In genomic region chr3:96160803-96161516, GRCm38 (mm10) we compare ENCODE assay signal across 8 mouse cellular contexts. TPM values are rescaled to one million over a fixed set of nuclear protein-coding genes. Genes with fewer than 3 reads are reported as not detected.
DNase-seq lines count a peak whose midpoint lies in the region; ATAC-seq and TF ChIP-seq lines count a peak whose summit lies in the region.

No protein-coding gene starts in this region.

- H3K4me2 ChIP-seq in liver, embryonic 14.5 days (ENCODE audit: low read depth) = peak overlapping the region; percentile 56

- H3K4me3 ChIP-seq in spleen, adult 2 months (ENCODE audit: extremely low read depth, insufficient read depth, insufficient read length) = peak overlapping the region; percentile 44; the same call in 1 of the 2 replicates
- H3K4me3 ChIP-seq in liver, embryonic 14.5 days (ENCODE audit: insufficient read depth in 1 of 2, low read depth in 2 of 2, low read length in 2 of 2) = peak overlapping the region; percentile 44 to 52
- peak overlapping the region; percentile 47 for H3K4me3 ChIP-seq in olfactory bulb, adult 2 months (ENCODE audit: insufficient read depth, low read depth, low read length)

- no peak for TF ChIP-seq CTCF in spleen, adult 2 months (IDR thresholded peaks at IDR 0.05; ENCODE audit: extremely low read depth, insufficient read depth, insufficient read length, insufficient replicate concordance)
- no peak for TF ChIP-seq CTCF in liver, embryonic 14.5 days (IDR thresholded peaks at IDR 0.05; ENCODE audit: low read depth)
- no peak for TF ChIP-seq CTCF in olfactory bulb, adult 2 months (IDR thresholded peaks at IDR 0.05; ENCODE audit: insufficient read depth, low read depth, low read length)

- peaks cover 8% of the 10 kb centered on the region; the same call in 1 of the 2 replicates for H3K4me1 ChIP-seq in spleen, adult 2 months (ENCODE audit: control insufficient read depth, insufficient read depth, insufficient read length)
- peaks cover 0 to 12% of the 10 kb centered on the region in 2 experiments; a peak in 2 of 4 replicates for H3K4me1 ChIP-seq in liver, embryonic 14.5 days (replicated peaks; ENCODE audit: control insufficient read depth in 2 of 2, insufficient read depth in 2 of 2, low read length in 1 of 2)
- peaks cover 18% of the 10 kb centered on the region for H3K4me1 ChIP-seq in olfactory bulb, adult 2 months (ENCODE audit: control insufficient read depth, insufficient read depth, low read length)

- H3K9ac ChIP-seq in liver, embryonic 14.5 days (replicated peaks) = no peak overlapping the region

- H3K27ac ChIP-seq in spleen, adult 2 months (ENCODE audit: insufficient read depth, low read length) = no peak overlapping the region
- H3K27ac ChIP-seq in liver, embryonic 14.5 days = peak overlapping the region; percentile 41
- H3K27ac ChIP-seq in olfactory bulb, adult 2 months (ENCODE audit: insufficient read depth, low read depth, low read length) = peak overlapping the region; percentile 98

- no peak for DNase-seq in spleen, adult 2 months (ENCODE audit: low read depth in 1 of 2, low spot score in 2 of 2)
- DNase-seq in spleen, postnatal 36 days (ENCODE audit: low spot score in 2 of 2) = no peak
- DNase-seq in cerebellum, adult 8-10 months = peak; percentile 72
- DNase-seq in heart, adult 18-20 months = peak; percentile 62 to 71
- peak; percentile 92 for DNase-seq in kidney, adult 11 months
- DNase-seq in liver, embryonic 14.5 days (ENCODE audit: low read depth in 3 of 3, low spot score in 3 of 3) = peak; percentile 16 to 24 (median 17)
- DNase-seq in thymus, postnatal 36 days = no peak

- TF ChIP-seq POLR2A in spleen, adult 2 months (IDR thresholded peaks at IDR 0.05; ENCODE audit: low read depth, low read length) = no peak
- no peak for TF ChIP-seq POLR2A in olfactory bulb, adult 2 months (IDR thresholded peaks at IDR 0.05; ENCODE audit: insufficient read depth, low read depth, low read length)

- peak; percentile 53 for ATAC-seq in liver, embryonic 14.5 days (ENCODE audit: insufficient read depth)

- H3K9me3 ChIP-seq in liver, embryonic 14.5 days (ENCODE audit: control insufficient read depth, low read length) = no peaks in the 10 kb centered on the region

- peaks cover 6% of the 10 kb centered on the region; the same call in 1 of the 2 replicates for H3K27me3 ChIP-seq in spleen, adult 2 months (ENCODE audit: control insufficient read depth, insufficient read depth, low read length)
- H3K27me3 ChIP-seq in liver, embryonic 14.5 days (ENCODE audit: control insufficient read depth, insufficient read depth, low read length) = peaks cover 32% of the 10 kb centered on the region

- H3K36me3 ChIP-seq in spleen, adult 2 months (ENCODE audit: control insufficient read depth, insufficient read depth, low read length) = no peaks in the 10 kb centered on the region
- H3K36me3 ChIP-seq in liver, embryonic 14.5 days (replicated peaks; ENCODE audit: control insufficient read depth, insufficient read depth, low read depth) = no peaks in the 10 kb centered on the region

- no peak for TF ChIP-seq EP300 in liver, embryonic 14.5 days (IDR thresholded peaks at IDR 0.05; ENCODE audit: low read depth)

- WGBS in spleen, adult 2 months = 8% methylated on average over 12 of the region's 12 CpGs
- 6% methylated on average over 12 of the region's 12 CpGs for WGBS in liver, embryonic 14.5 days (ENCODE audit: insufficient replicate concordance)
- 3% methylated on average over 12 of the region's 12 CpGs for WGBS in olfactory bulb, adult 2 months

RNA-seq across cellular contexts. Expression of gene Mtmr11, which starts 0.8 kb away (rescaled TPM):
- 2.1 and 2.7 TPM in 2 replicates for polyA plus RNA-seq in spleen, adult 2 months (2012; rRNA removed)
- total RNA-seq in heart, adult 18-20 months (2021) = 1 to 10 TPM; 1.7 to 3.4 TPM
- 2.7 and 2.8 TPM in 2 replicates for polyA plus RNA-seq in liver, embryonic 14.5 days (2012; rRNA removed)
- polyA plus RNA-seq in liver, embryonic 14.5 days (2014; fragmentation: Nextera tagmentation; extraction: Ambion mirVana) = 1.9 and 2.1 TPM in 2 replicates
- polyA plus RNA-seq in olfactory bulb, adult 2 months (2012; ENCODE audit: insufficient read depth, insufficient read length, low replicate concordance, missing spikeins) = not detected in 2 replicates

RNA-seq across cellular contexts. Expression of gene Sf3b4, which starts 11.2 kb away (rescaled TPM):
- polyA plus RNA-seq in spleen, adult 2 months (2012; rRNA removed) = 62.2 and 91.8 TPM in 2 replicates
- 10 to 100 TPM; 15.4 to 18.7 TPM for total RNA-seq in heart, adult 18-20 months (2021)
- polyA plus RNA-seq in liver, embryonic 14.5 days (2012; rRNA removed) = 48.2 and 54.2 TPM in 2 replicates
- 75.4 and 83.8 TPM in 2 replicates for polyA plus RNA-seq in liver, embryonic 14.5 days (2014; fragmentation: Nextera tagmentation; extraction: Ambion mirVana)
- polyA plus RNA-seq in olfactory bulb, adult 2 months (2012; ENCODE audit: insufficient read depth, insufficient read length, low replicate concordance, missing spikeins) = not detected in 2 replicates

RNA-seq across cellular contexts. Expression of gene Sv2a, which starts 20.0 kb away (rescaled TPM):
- polyA plus RNA-seq in spleen, adult 2 months (2012; rRNA removed) = 2.0 and 3.5 TPM in 2 replicates
- total RNA-seq in heart, adult 18-20 months (2021) = 1 to 10 TPM; 1.8 to 2.1 TPM
- 0.39 and 0.48 TPM in 2 replicates for polyA plus RNA-seq in liver, embryonic 14.5 days (2012; rRNA removed)
- polyA plus RNA-seq in liver, embryonic 14.5 days (2014; fragmentation: Nextera tagmentation; extraction: Ambion mirVana) = 0.10 and 0.39 TPM in 2 replicates
- 106 TPM in 1 of 2 replicates, not detected in the other for polyA plus RNA-seq in olfactory bulb, adult 2 months (2012; ENCODE audit: insufficient read depth, insufficient read length, low replicate concordance, missing spikeins)

RNA-seq across cellular contexts. Expression of gene Otud7b, which starts 56.6 kb away (rescaled TPM):
- polyA plus RNA-seq in spleen, adult 2 months (2012; rRNA removed) = 11.1 and 19.8 TPM in 2 replicates
- 10 to 100 TPM; 50.3 to 57.4 TPM for total RNA-seq in heart, adult 18-20 months (2021)
- 2.8 and 3.5 TPM in 2 replicates for polyA plus RNA-seq in liver, embryonic 14.5 days (2012; rRNA removed)
- polyA plus RNA-seq in liver, embryonic 14.5 days (2014; fragmentation: Nextera tagmentation; extraction: Ambion mirVana) = 5.2 and 8.4 TPM in 2 replicates
- not detected in 2 replicates for polyA plus RNA-seq in olfactory bulb, adult 2 months (2012; ENCODE audit: insufficient read depth, insufficient read length, low replicate concordance, missing spikeins)

RNA-seq across cellular contexts. Expression of gene Bola1, which starts 58.5 kb away (rescaled TPM):
- polyA plus RNA-seq in spleen, adult 2 months (2012; rRNA removed) = 24.6 and 38.8 TPM in 2 replicates
- total RNA-seq in heart, adult 18-20 months (2021) = 10 to 100 TPM; 28.1 to 34.4 TPM
- 32.2 and 34.0 TPM in 2 replicates for polyA plus RNA-seq in liver, embryonic 14.5 days (2012; rRNA removed)
- polyA plus RNA-seq in liver, embryonic 14.5 days (2014; fragmentation: Nextera tagmentation; extraction: Ambion mirVana) = 49.4 and 49.7 TPM in 2 replicates
- not detected in 2 replicates for polyA plus RNA-seq in olfactory bulb, adult 2 months (2012; ENCODE audit: insufficient read depth, insufficient read length, low replicate concordance, missing spikeins)

Comparison
In these comparisons a context has a peak if more than half of its experiments do, and no peak if none do; other contexts are left out.
1. DNase-seq: peak in cerebellum, adult 8-10 months (single experiment), heart, adult 18-20 months (2 of 2), kidney, adult 11 months (single experiment) and liver, embryonic 14.5 days (3 of 3); none in spleen, adult 2 months (0 of 2), spleen, postnatal 36 days (0 of 2) and thymus, postnatal 36 days (0 of 2).
2. RNA of gene Sv2a, which starts 20.0 kb away (polyA plus RNA-seq): 106 TPM in olfactory bulb, adult 2 months; 2.0 to 3.5 TPM in spleen, adult 2 months and 0.10 to 0.48 TPM in liver, embryonic 14.5 days; every median in the first group is over 10 times any median in the second.
3. Peak in every context shown above with its lines, with median percentiles within 50 percentile points of each other: H3K4me3 ChIP-seq.